8 mouse cellular contexts compared by ENCODE assay signal in genomic region chr15:89078208-89078836, GRCm38 (mm10). TPM values are rescaled to one million over a fixed set of nuclear protein-coding genes. Genes with fewer than 3 reads are reported as not detected.
A peak's percentile ranks its signal among the peaks of the same experiment; 100 is the strongest.
DNase-seq lines count a peak whose midpoint lies in the region; ATAC-seq lines count a peak whose summit lies in the region.

No protein-coding gene starts in this region.

- no peaks in the 10 kb centered on the region for H3K9me3 ChIP-seq in kidney, embryonic 14.5 days (ENCODE audit: control insufficient read depth, low read length)

- H3K4me2 ChIP-seq in kidney, embryonic 14.5 days (replicated peaks; ENCODE audit: low read depth, low read length): peak overlapping the region; percentile 0; the same call in 1 of the 2 replicates

- no peaks in the 10 kb centered on the region for H3K27me3 ChIP-seq in kidney, embryonic 14.5 days (ENCODE audit: control insufficient read depth, insufficient read depth, low read length)

- peaks cover 20% of the 10 kb centered on the region for H3K4me1 ChIP-seq in kidney, embryonic 14.5 days (ENCODE audit: control insufficient read depth, insufficient read depth, low read length)

- WGBS in kidney, embryonic 14.5 days: 52% methylated on average over 9 of the region's 9 CpGs

- no peak for ATAC-seq in kidney, embryonic 14.5 days (ENCODE audit: low FRiP score, low TSS enrichment)

- H3K9ac ChIP-seq in kidney, embryonic 14.5 days (ENCODE audit: low read depth, low read length): no peak overlapping the region

- peaks cover 18% of the 10 kb centered on the region; the same call in 1 of the 2 replicates for H3K36me3 ChIP-seq in kidney, embryonic 14.5 days (ENCODE audit: control insufficient read depth, insufficient read depth, low read length)

- H3K27ac ChIP-seq in kidney, embryonic 14.5 days (ENCODE audit: low read depth, low read length): no peak overlapping the region

- peak; percentile 90 for DNase-seq in CD4-positive, CD25-positive, alpha-beta regulatory T cell, adult 2 months (ENCODE audit: low read depth, low spot score)
- DNase-seq in NIH3T3 (ENCODE audit: low read depth): peak; percentile 68
- DNase-seq in heart, adult 8-10 months (ENCODE audit: low spot score): peak; percentile 51
- DNase-seq in lung, postnatal 10 days: peak; percentile 73
- peak; percentile 69 to 81 for DNase-seq in spleen, postnatal 4 days (ENCODE audit: low spot score in 2 of 2)
- DNase-seq in right cerebral cortex, adult 18-20 months: no peak
- DNase-seq in left cerebral cortex, adult 11 months (ENCODE audit: low spot score): no peak

- no peak overlapping the region for H3K4me3 ChIP-seq in kidney, embryonic 14.5 days (ENCODE audit: low read length)

RNA-seq across cellular contexts. Expression of gene Trabd, which starts 3.4 kb away (rescaled TPM):
- 10 to 100 TPM; 43.9 to 51.4 (median 45.4) TPM for total RNA-seq in heart, adult 8-10 months (2022)
- polyA plus RNA-seq in kidney, embryonic 14.5 days (2014; fragmentation: Nextera tagmentation; extraction: Ambion mirVana): 37.9 and 49.3 TPM in 2 replicates

RNA-seq across cellular contexts. Expression of gene Selenoo, which starts 10.6 kb away (rescaled TPM):
- total RNA-seq in heart, adult 8-10 months (2022): 10 to 100 TPM; 15.0 to 16.6 (median 15.8) TPM
- 18.8 and 21.4 TPM in 2 replicates for polyA plus RNA-seq in kidney, embryonic 14.5 days (2014; fragmentation: Nextera tagmentation; extraction: Ambion mirVana)

RNA-seq across cellular contexts. Expression of gene Panx2, which starts 18.8 kb away (rescaled TPM):
- total RNA-seq in heart, adult 8-10 months (2022): 1 to 10 TPM; 1.1 to 2.1 (median 1.7) TPM
- 0.06 and 0.77 TPM in 2 replicates for polyA plus RNA-seq in kidney, embryonic 14.5 days (2014; fragmentation: Nextera tagmentation; extraction: Ambion mirVana)

RNA-seq across cellular contexts. Expression of gene Tubgcp6, which starts 44.6 kb away (rescaled TPM):
- 10 to 100 TPM in 1 of 4 experiments, 1 to 10 TPM in 3; 8.2 to 11.6 (median 9.0) TPM for total RNA-seq in heart, adult 8-10 months (2022)
- polyA plus RNA-seq in kidney, embryonic 14.5 days (2014; fragmentation: Nextera tagmentation; extraction: Ambion mirVana): 10.9 and 21.0 TPM in 2 replicates

RNA-seq across cellular contexts. Expression of gene Hdac10, which starts 50.2 kb away (rescaled TPM):
- total RNA-seq in heart, adult 8-10 months (2022): 1 to 10 TPM; 5.8 to 9.5 (median 6.9) TPM
- 9.2 and 12.9 TPM in 2 replicates for polyA plus RNA-seq in kidney, embryonic 14.5 days (2014; fragmentation: Nextera tagmentation; extraction: Ambion mirVana)

Comparison
In these comparisons a context has a peak if more than half of its experiments do, and no peak if none do; other contexts are left out.
1. DNase-seq: peak in CD4-positive, CD25-positive, alpha-beta regulatory T cell, adult 2 months (single experiment), NIH3T3 (single experiment), heart, adult 8-10 months (single experiment), lung, postnatal 10 days (single experiment) and spleen, postnatal 4 days (2 of 2); none in right cerebral cortex, adult 18-20 months (single experiment) and left cerebral cortex, adult 11 months (single experiment).